Mouse (Mus musculus) heart, adult 2 months (tissue): ENCODE results near the gene Manbal.

Source experiments
- CTCF ChIP-seq: fragments of 200-600 bp; IDR thresholded peaks from 2 replicates; pipeline ENCODE4 v1.8.1; 2022; ENCODE audit warnings: antibody characterized with exemption, mild to moderate bottlenecking, moderate library complexity
- POLR2A ChIP-seq: fragments of 200-500 bp; IDR thresholded peaks from 2 replicates; pipeline ENCODE4 v1.6.1; 2011; ENCODE audit warnings: mild to moderate bottlenecking, low read depth, low read length, control low read depth; ENCODE audit not compliant: insufficient read depth

DNA sequence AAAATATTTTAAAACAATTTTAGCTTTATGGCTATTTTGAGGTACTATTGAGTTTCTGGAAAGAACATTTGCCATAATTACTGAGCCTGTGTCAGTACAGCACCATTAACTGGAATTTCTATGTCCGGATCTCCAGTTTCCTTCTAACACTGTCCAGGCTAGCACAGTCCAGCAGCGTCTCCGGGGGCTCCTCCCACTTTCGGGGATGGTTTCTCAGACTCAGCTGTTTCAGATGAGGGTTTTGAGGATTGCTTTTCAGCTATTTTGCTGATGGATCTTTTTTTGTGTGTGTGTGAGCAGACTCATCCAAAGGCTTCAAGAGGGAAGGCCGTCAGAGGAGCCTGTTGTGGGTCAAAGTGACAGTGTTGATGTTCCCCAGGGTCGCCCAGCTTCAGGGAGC lies 4.3 kb downstream of the Manbal start:
- TF ChIP-seq CTCF (no peak), POLR2A (no peak)
